Mouse (Mus musculus): ENCODE results near the gene Sirt7.

Gene Sirt7

DNA sequence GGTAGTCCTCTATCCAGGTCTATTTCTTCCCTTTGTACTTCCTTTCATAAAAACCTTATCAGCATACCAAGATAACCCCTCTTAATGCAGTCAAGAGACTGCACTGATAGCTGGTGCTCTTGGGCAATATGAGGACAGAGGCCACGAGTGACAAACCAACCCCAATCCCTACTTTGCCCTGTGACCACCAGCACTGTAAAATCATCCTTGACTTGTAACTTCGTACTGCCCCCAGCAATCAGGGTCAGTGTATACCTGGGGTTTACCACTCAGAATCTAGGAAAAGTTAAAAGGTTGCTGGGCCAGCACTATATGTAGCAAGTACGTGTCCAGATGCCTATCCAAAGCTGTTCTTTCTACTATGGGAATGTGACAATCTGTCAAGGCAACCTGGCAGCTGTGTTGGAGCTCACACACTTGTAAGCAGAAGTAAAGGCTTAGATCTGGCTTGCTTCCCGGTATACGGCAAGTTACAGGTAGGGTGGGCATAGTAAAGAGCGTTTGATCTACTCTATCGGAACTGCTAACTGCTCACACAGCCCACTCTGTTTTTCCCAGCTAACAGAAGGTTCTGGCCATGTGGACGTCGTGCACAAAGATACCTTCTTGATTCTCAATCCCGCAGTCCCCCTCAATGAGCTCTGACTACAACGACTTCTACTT is 53.2 kb downstream of the Sirt7 start:
- DNase-seq (ENCODE audit: extremely low spot score, low spot score), result no peak

GRCm38 (mm10) chr11:120571122-120571521 is 53.9 kb downstream of the Sirt7 start:
- no peak for DNase-seq (ENCODE audit: extremely low spot score, low spot score)
